Mouse (Mus musculus) ES-Bruce4 (cell line): ENCODE data around the gene Gm49392. TPM values are rescaled to one million over a fixed set of nuclear protein-coding genes. Genes with fewer than 3 reads are reported as not detected.

Experiments used
- H3K27ac ChIP-seq: 2 replicates; pipeline ENCODE4 v1.5.1; 2012; ENCODE audit warnings: low read length, inconsistent platforms; ENCODE audit not compliant: insufficient read depth
- H3K27me3 ChIP-seq: 2 replicates; pipeline ENCODE4 v1.6.1; 2012; ENCODE audit warnings: mild to moderate bottlenecking, low read length, inconsistent platforms; ENCODE audit not compliant: control insufficient read depth, poor library complexity, insufficient read depth, severe bottlenecking
- H3K36me3 ChIP-seq: 2 replicates; pipeline ENCODE4 v1.6.1; 2012; ENCODE audit warnings: inconsistent platforms, mild to moderate bottlenecking, low read length, moderate library complexity; ENCODE audit not compliant: control insufficient read depth, poor library complexity, insufficient read depth, severe bottlenecking
- H3K4me1 ChIP-seq: one replicate; pipeline ENCODE4 v1.8.1; 2011; ENCODE audit warnings: low read length; ENCODE audit not compliant: control insufficient read depth, insufficient read depth
- H3K4me3 ChIP-seq: 2 replicates; pipeline ENCODE4 v1.5.1; 2011; ENCODE audit warnings: low read depth, mild to moderate bottlenecking, low read length
- H3K9ac ChIP-seq: 2 replicates; pipeline ENCODE4 v1.6.1; 2012; ENCODE audit warnings: low read depth, mild to moderate bottlenecking, inconsistent platforms; ENCODE audit not compliant: poor library complexity, severe bottlenecking
- H3K9me3 ChIP-seq: replicated peaks from 2 replicates; pipeline ENCODE4 v1.6.1; 2012; ENCODE audit warnings: mild to moderate bottlenecking, low read length, inconsistent platforms; ENCODE audit not compliant: control insufficient read depth, poor library complexity, insufficient read depth, severe bottlenecking
- CTCF ChIP-seq: IDR thresholded peaks from one replicate; pipeline ENCODE4 v1.8.1; 2011; ENCODE audit warnings: low read depth, low read length
- EP300 ChIP-seq: IDR thresholded peaks from 2 replicates; pipeline ENCODE4 v1.6.1; 2011; ENCODE audit warnings: low read depth, low read length; ENCODE audit not compliant: insufficient read depth
- POLR2A ChIP-seq: IDR thresholded peaks from one replicate; pipeline ENCODE4 v1.8.1; 2011; ENCODE audit warnings: low read length; ENCODE audit not compliant: insufficient read depth
- polyA plus RNA-seq: library from polyadenylated mRNA; stranded (reverse); fragments of >200 nt; gene quantifications from 2 replicates; pipeline ENCODE4 v1.2.4, GENCODE M21; 2011; ENCODE audit warnings: low read depth; ENCODE audit not compliant: missing spikeins, insufficient read depth, insufficient read length

Gene Gm49392
- polyA plus RNA-seq, 1 experiment: not detected

DNA sequence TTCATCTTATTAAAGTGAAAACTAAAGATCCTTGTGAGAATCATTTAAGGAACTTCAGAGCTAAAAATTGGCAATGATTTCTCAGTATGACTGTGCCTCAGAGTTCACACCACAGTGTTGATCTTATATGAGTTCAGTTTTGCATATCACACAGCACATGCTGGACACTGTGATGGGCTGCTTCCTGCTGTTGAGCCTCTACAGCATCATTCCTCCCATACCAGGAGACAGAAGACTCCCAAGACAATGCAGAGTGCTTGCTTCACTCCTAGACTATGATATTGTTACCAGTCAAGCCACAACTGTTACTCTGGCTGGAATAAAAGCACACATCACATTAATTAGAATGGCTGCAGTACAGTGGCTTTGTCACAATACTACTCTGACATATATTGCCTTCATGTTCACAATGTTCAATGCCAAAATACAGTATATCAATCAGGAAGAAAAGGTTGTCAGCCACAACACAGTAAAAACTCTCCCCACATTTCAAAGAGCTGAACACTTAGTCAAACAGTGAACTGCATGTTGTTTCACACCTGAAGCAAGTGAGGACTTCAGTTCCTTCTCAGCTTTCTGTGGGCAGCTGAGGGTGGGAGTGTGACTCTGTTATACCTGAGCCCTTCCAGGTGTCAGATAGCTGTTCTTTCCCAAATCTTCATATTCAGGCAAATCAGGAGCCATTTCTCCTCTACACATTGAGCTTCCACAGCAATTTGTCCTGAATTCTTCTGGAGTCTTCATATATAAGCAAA, 1.1 kb downstream of the Gm49392 start:
- no peak overlapping the region for H3K4me3 ChIP-seq
- no peak overlapping the region for H3K27ac ChIP-seq
- no peaks in the 10 kb centered on the region for H3K27me3 ChIP-seq
- H3K36me3 ChIP-seq: no peaks in the 10 kb centered on the region
- no peak overlapping the region for H3K9ac ChIP-seq
- TF ChIP-seq EP300 (no peak), CTCF (no peak), POLR2A (no peak)
- H3K4me1 ChIP-seq: no peaks in the 10 kb centered on the region
- H3K9me3 ChIP-seq: no peaks in the 10 kb centered on the region

DNA sequence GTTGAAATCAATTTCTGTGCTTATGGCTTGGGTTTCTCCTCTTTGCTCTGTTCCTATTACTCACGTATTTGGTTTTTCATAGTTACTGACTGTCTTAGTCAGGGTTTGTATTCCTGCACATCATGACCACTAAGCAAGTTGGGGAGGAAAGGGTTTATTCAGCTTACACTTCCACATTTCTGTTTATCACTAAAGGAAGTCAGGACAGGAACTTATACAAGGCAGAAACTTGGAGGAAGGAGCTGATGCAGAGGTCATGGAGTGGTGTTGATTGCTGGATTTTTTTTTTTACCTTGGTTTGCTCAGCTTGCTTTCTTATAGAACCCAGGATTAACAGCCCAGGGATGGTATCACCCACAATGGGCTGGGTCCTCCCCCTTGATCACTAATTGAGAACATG, 4.4 kb downstream of the Gm49392 start:
- H3K4me3 ChIP-seq: no peak overlapping the region

DNA sequence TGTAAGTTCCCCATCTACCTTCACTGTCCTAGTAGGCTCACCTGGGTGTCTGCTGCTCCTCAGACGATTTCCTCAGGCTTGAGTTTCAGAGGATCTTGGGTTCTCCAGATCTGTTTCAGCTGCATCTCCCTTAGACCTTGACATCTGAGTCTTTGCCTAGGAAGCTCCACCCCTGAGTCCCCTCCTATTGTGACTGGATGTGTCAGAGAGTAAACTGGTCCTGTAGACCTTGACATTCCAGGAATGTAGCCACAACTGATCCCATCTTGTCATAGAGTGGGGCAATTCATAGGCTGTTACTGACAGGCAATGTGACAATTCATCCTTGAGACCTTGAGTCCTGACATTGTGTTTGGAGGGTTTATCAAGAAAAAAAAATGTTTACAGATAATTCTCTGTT, 32.4 kb downstream of the Gm49392 start, which contains the start of gene 4930486L24Rik:
TSS of gene 4930486L24Rik (minus strand) at position 195 of the 400 bp plus-strand sequence.
- no peak for TF ChIP-seq EP300
- TF ChIP-seq CTCF: no peak
- no peak for TF ChIP-seq POLR2A
- Histone ChIP-seq H3K27me3 (no peaks in the 10 kb centered on the region), H3K4me3 (no peak within 1 kb of the TSS), H3K9me3 (no peaks in the 10 kb centered on the region), H3K4me1 (no peaks in the 10 kb centered on the region), H3K27ac (no peak within 1 kb of the TSS), H3K9ac (no peak within 1 kb of the TSS), H3K36me3 (no peaks in the 10 kb centered on the region)

More for the DNA sequence above, 4.4 kb downstream of the Gm49392 start:
- Histone ChIP-seq H3K4me1 (no peaks in the 10 kb centered on the region), H3K9ac (no peak overlapping the region), H3K36me3 (no peaks in the 10 kb centered on the region), H3K9me3 (no peaks in the 10 kb centered on the region), H3K27ac (no peak overlapping the region), H3K27me3 (no peaks in the 10 kb centered on the region)
- no peak for TF ChIP-seq POLR2A
- no peak for TF ChIP-seq EP300
- TF ChIP-seq CTCF: no peak

DNA sequence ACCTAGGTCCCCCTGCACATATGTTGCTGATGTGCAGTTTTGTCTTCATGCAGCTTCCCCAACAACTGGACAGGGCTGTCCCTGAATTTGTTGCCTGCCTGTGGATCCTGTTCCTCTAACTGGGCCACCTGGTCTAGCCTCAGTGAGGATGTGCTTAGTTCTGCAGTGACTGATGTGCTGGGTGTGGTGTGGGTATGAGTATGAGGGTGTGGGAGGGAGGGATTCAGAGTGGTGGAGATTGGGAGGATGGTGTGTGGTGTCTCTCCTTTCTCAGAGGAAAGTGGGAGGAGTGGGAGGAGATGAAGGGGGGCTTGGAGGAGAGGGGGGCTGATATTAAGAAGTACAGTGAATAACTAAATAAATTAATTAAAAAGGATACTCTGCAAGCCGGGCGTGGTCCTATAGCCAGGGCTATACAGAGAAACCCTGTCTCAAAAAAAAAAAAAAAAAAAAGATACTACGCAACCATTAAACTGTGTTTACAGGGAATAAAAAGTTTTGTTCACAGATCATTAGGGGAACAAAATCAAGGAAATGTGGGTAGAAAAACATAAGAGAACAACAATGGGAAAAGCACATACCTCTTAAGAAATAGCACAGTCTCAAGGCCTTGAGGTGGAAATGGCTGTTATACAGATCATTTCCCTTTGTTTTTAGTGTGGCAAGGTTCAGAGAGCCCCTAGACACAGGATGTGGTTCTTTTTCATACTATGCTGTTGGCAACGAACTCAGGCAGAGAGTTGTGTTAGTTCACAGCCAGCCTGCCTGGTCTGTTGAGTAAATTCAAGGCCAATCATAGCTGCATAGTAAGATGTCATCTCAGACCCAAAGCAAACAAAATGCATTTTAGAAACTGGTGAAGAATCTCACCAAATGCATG, 48.2 kb downstream of the Gm49392 start:
- TF ChIP-seq CTCF (no peak), POLR2A (no peak), EP300 (no peak)
- Histone ChIP-seq H3K4me1 (no peaks in the 10 kb centered on the region), H3K9ac (no peak overlapping the region), H3K4me3 (no peak overlapping the region), H3K36me3 (no peaks in the 10 kb centered on the region), H3K27ac (no peak overlapping the region), H3K27me3 (no peaks in the 10 kb centered on the region), H3K9me3 (no peaks in the 10 kb centered on the region)

DNA sequence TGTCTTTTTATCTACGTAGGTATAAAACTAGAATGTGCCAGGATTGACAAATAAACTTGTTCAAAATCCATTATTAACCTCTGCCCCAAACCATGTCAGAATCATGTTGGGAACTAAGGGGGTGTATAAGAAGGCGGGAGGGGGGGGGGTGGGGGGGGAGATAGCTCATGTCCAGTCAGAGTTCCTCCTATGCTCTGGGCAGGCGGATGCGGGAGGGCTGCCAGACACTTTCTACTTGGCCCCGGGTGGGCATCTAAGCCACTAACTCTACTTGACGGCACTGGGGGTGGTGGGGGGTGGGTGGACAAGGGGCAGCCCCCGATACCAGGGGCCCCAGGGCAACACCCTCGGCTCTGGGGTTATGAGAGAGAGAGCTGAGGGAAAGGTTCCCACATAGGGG, 53.5 kb downstream of the Gm49392 start:
- H3K9me3 ChIP-seq: no peaks in the 10 kb centered on the region

More for the DNA sequence above, 53.5 kb downstream of the Gm49392 start:
- Histone ChIP-seq H3K27ac (no peak overlapping the region), H3K4me1 (no peaks in the 10 kb centered on the region), H3K9ac (no peak overlapping the region), H3K27me3 (no peaks in the 10 kb centered on the region), H3K4me3 (no peak overlapping the region), H3K36me3 (no peaks in the 10 kb centered on the region)
- TF ChIP-seq CTCF: no peak
- no peak for TF ChIP-seq POLR2A
- TF ChIP-seq EP300: no peak
